Mouse (Mus musculus) myocyte (in vitro differentiated cells): Measurements from ENCODE around the gene Palm. TPM values are rescaled to one million over a fixed set of nuclear protein-coding genes. Genes with fewer than 3 reads are reported as not detected.

ENCODE experiments used
- H3K27me3 ChIP-seq: one replicate; pipeline ENCODE4 v1.6.1; 2011; ENCODE audit not compliant: control insufficient read depth, insufficient read depth, insufficient read length
- H3K36me3 ChIP-seq: one replicate; pipeline ENCODE4 v1.6.1; 2011; ENCODE audit not compliant: control insufficient read depth, insufficient read depth
- H3K4me2 ChIP-seq: one replicate; pipeline ENCODE4 v1.6.1; 2011; ENCODE audit warnings: low read depth, control low read depth
- H3K4me3 ChIP-seq: one replicate; pipeline ENCODE4 v1.5.1; 2011; ENCODE audit warnings: mild to moderate bottlenecking, control low read depth, moderate library complexity
- H3K79me2 ChIP-seq: one replicate; pipeline ENCODE4 v1.6.1; 2011; ENCODE audit not compliant: control insufficient read depth, insufficient read depth
- H3ac ChIP-seq: one replicate; pipeline ENCODE4 v1.6.1; 2011; ENCODE audit not compliant: control insufficient read depth, insufficient read length
- CEBPB ChIP-seq: IDR thresholded peaks from 2 replicates; pipeline ENCODE4 v1.6.1; 2011; ENCODE audit warnings: mild to moderate bottlenecking, moderate library complexity; ENCODE audit not compliant: poor library complexity, insufficient read depth, severe bottlenecking
- E2F4 ChIP-seq: IDR thresholded peaks from one replicate; pipeline ENCODE4 v1.6.1; 2011; ENCODE audit warnings: mild to moderate bottlenecking, control low read depth, moderate library complexity; ENCODE audit not compliant: insufficient read depth
- MAX ChIP-seq: IDR thresholded peaks from one replicate; pipeline ENCODE4 v1.6.1; 2011; ENCODE audit warnings: low read depth, mild to moderate bottlenecking, control low read depth
- MYOD1 ChIP-seq, 3 experiments: IDR thresholded peaks; one replicate each; pipeline ENCODE4 v1.6.1; 2011; ENCODE audit warnings: control low read depth in 2 of 3, low read depth in 2 of 3, mild to moderate bottlenecking in 2 of 3, moderate library complexity in 1 of 3; ENCODE audit not compliant: insufficient read length in 2 of 3, control insufficient read depth in 1 of 3
- MYOG ChIP-seq, 3 experiments: IDR thresholded peaks; one replicate each; pipeline ENCODE4 v1.6.1; 2011; ENCODE audit warnings: control low read depth in 2 of 3, low read depth in 2 of 3, mild to moderate bottlenecking in 2 of 3; ENCODE audit not compliant: insufficient read length in 2 of 3, control insufficient read depth in 1 of 3, insufficient read depth in 1 of 3
- POLR2A ChIP-seq: IDR thresholded peaks from one replicate; pipeline ENCODE4 v1.6.1; 2011; ENCODE audit warnings: low read depth, mild to moderate bottlenecking, control low read depth, moderate library complexity; ENCODE audit not compliant: insufficient read length
- POLR2AphosphoS2 ChIP-seq: IDR thresholded peaks from one replicate; pipeline ENCODE4 v1.6.1; 2011; ENCODE audit warnings: low read depth, control low read depth; ENCODE audit not compliant: insufficient read length
- REST ChIP-seq: IDR thresholded peaks from one replicate; pipeline ENCODE4 v1.6.1; 2011; ENCODE audit warnings: mild to moderate bottlenecking, control low read depth, moderate library complexity; ENCODE audit not compliant: insufficient read depth, insufficient read length
- SRF ChIP-seq: IDR thresholded peaks from one replicate; pipeline ENCODE4 v1.6.1; 2011; ENCODE audit warnings: low read depth; ENCODE audit not compliant: control insufficient read depth, insufficient read length
- TCF12 ChIP-seq: IDR thresholded peaks from one replicate; pipeline ENCODE4 v1.6.1; 2011; ENCODE audit warnings: mild to moderate bottlenecking, control low read depth; ENCODE audit not compliant: poor library complexity, insufficient read depth, severe bottlenecking
- TCF3 ChIP-seq: IDR thresholded peaks from one replicate; pipeline ENCODE4 v1.6.1; 2011; ENCODE audit warnings: low read depth, control low read depth; ENCODE audit not compliant: insufficient read length
- USF1 ChIP-seq: IDR thresholded peaks from one replicate; pipeline ENCODE4 v1.6.1; 2011; ENCODE audit warnings: low read depth, mild to moderate bottlenecking, control low read depth, moderate library complexity
- polyA plus RNA-seq: library from polyadenylated mRNA; unstranded; fragments of >200 nt; fragmentation: generic; extraction: Trizol; gene quantifications from one replicate; pipeline ENCODE4 v1.2.1, GENCODE M21; 2012; ENCODE audit warnings: missing spikeins

Gene Palm
- polyA plus RNA-seq, 1 experiment, result 70.0 TPM

DNA sequence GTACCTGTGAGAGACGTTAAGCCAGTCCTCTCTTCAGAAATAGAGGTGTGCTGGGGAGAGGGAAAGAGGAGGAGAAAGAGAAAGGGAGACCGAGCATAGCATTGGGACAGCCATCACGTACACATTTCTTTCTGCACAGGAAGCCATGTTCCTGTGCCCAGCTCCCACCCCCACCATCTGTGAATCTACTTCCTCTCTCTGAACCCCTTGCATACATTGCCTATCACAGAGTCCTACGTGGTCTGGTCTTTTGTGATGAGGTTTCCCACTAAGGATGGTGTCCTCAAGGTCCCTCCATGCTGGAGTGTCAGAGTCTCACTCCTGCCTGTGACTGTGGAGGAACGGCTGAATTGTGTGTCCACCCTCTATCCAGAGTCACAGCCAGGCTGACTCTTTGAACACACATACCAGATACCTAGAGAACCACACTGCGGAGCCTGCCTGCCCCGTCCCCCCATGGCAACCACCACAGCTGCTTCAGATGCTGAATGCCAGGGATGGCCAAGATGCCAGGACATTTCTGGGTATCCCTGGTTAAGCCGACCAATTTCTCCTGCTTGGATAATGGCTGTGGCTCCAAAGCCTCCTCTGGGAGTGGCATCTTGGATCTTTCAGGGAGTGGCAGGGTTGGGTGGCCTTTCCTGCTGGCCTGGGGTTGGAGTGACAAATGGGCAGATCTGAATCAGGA lies 56.7 kb downstream of the Palm start:
- H3K79me2 ChIP-seq, result peaks cover under 1% of the 10 kb centered on the region
- H3K36me3 ChIP-seq, result no peaks in the 10 kb centered on the region
- no peak for TF ChIP-seq E2F4
- no peak for TF ChIP-seq SRF
- TF ChIP-seq TCF3, result peak; percentile 53
- no peak for TF ChIP-seq MAX
- TF ChIP-seq POLR2AphosphoS2, result no peak
- peak; percentile 28 for TF ChIP-seq POLR2A
- TF ChIP-seq USF1, result no peak
- no peak for TF ChIP-seq CEBPB
- no peak for TF ChIP-seq REST
- peak; percentile 77 to 98 (median 82) for TF ChIP-seq MYOG (IDR thresholded peaks at IDR 0.05; ENCODE audit: control insufficient read depth in 1 of 3, insufficient read depth in 1 of 3, insufficient read length in 2 of 3, low read depth in 2 of 3)
- peak; percentile 66 for TF ChIP-seq TCF12
- peak in 2 of 3 experiments; percentile 47 to 77 for TF ChIP-seq MYOD1 (IDR thresholded peaks at IDR 0.05; ENCODE audit: control insufficient read depth in 1 of 3, insufficient read length in 2 of 3, low read depth in 2 of 3)
- H3K27me3 ChIP-seq, result no peaks in the 10 kb centered on the region
- peak overlapping the region; percentile 43 for H3K4me2 ChIP-seq
- H3ac ChIP-seq, result no peak overlapping the region
- no peak overlapping the region for H3K4me3 ChIP-seq

DNA sequence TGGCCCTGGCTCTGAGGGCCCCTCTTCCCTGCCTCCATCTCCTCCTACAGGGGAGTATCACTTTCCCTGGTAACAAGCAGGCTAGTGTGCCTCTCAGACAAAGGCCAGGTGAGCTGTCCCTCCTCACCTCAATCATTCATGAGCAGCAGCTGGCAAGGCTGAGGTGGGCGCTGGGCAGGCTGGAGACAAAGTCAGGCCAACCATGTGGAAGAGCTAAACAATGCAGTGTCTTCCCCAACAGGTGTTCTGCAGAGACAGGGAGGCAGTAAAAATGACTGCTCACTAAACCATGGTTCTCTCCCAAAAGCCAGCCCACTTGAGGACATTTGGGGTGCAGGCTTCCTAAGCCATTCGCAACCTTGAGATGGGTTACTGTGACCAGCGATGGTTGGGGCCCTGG lies 58.3 kb downstream of the Palm start:
- no peak overlapping the region for H3K4me3 ChIP-seq
- H3K36me3 ChIP-seq, result peaks cover 5% of the 10 kb centered on the region
- H3ac ChIP-seq, result no peak overlapping the region
- peaks cover 16% of the 10 kb centered on the region for H3K79me2 ChIP-seq
- no peaks in the 10 kb centered on the region for H3K27me3 ChIP-seq
- peak overlapping the region; percentile 100 for H3K4me2 ChIP-seq
- TF ChIP-seq TCF12 (no peak), USF1 (no peak), POLR2AphosphoS2 (no peak), TCF3 (no peak), CEBPB (no peak), REST (no peak), MYOG (IDR thresholded peaks at IDR 0.05; ENCODE audit: control insufficient read depth in 1 of 3, insufficient read depth in 1 of 3, insufficient read length in 2 of 3, low read depth in 2 of 3) (peak in 1 of 3 experiments; percentile 60), SRF (no peak), MYOD1 (IDR thresholded peaks at IDR 0.05; ENCODE audit: control insufficient read depth in 1 of 3, insufficient read length in 2 of 3, low read depth in 2 of 3) (peak in 2 of 3 experiments; percentile 45 to 66)

DNA sequence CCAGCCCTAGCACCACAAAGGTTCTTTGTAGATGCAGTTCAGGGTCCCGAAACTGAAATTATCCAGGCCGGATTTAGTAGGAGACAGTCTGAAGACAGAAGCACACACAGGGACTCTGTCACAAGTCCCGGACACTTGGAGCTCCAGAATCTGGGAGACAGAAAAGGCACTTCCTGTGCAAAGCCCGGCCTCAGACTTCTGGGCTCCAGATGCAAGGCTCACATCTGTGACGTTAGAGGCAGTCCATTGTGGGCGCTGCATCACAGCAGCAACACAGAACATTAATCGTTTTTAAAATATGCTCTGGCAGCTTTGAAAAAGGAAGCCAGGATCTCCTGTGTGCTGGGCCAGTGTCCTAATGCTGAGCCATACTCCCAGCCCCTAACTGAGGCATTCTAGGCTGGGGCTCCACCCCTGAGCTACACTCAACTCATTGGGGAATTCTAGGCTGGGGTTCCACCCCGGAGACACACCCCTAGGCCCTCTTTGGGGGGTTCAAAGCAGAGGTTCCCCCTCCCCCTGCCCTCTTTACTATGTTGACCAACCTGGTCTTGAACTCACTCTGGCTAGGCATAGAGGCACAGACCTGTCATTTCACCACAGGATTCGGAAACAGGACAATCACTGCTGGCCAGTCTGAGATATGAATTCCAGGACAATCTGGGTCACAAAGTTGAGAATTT lies 58.9 kb downstream of the Palm start:
- Histone ChIP-seq H3ac (no peak overlapping the region), H3K4me3 (peak overlapping the region; percentile 98), H3K36me3 (peaks cover 7% of the 10 kb centered on the region), H3K4me2 (peak overlapping the region; percentile 100), H3K79me2 (peaks cover 22% of the 10 kb centered on the region), H3K27me3 (no peaks in the 10 kb centered on the region)
- TF ChIP-seq E2F4, result no peak
- no peak for TF ChIP-seq MYOD1 (IDR thresholded peaks at IDR 0.05; ENCODE audit: control insufficient read depth in 1 of 3, insufficient read length in 2 of 3, low read depth in 2 of 3)

DNA sequence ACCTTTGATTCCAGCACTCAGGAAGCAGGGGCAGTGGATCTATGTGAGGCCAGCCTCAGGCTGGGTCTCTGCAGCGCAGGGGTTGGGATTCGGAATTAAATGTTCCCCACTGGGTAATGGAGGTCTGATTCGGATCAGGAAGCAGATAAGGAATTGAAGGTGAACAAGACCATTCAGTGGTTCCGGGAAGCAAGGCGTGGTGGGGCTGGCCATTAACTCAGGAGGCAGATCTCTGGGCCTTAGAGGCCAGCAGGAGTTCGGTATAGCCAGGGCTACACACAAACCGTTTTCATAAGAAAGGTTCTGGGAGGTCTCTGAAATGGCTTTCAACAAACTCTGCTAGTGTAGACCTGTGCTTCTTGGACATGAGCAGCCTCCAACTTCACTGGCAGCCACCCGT lies 59.5 kb downstream of the Palm start:
- H3K4me2 ChIP-seq, result peak overlapping the region; percentile 100
- peak overlapping the region; percentile 98 for H3K4me3 ChIP-seq
- no peak for TF ChIP-seq MYOG (IDR thresholded peaks at IDR 0.05; ENCODE audit: control insufficient read depth in 1 of 3, insufficient read depth in 1 of 3, insufficient read length in 2 of 3, low read depth in 2 of 3)
- TF ChIP-seq SRF, result no peak
- no peak for TF ChIP-seq CEBPB
- no peak for TF ChIP-seq USF1
- no peak for TF ChIP-seq MAX
- no peak for TF ChIP-seq TCF12
- TF ChIP-seq MYOD1 (IDR thresholded peaks at IDR 0.05; ENCODE audit: control insufficient read depth in 1 of 3, insufficient read length in 2 of 3, low read depth in 2 of 3), result no peak
- no peak for TF ChIP-seq POLR2AphosphoS2
- no peak for TF ChIP-seq POLR2A
- no peak for TF ChIP-seq E2F4
- no peak for TF ChIP-seq REST
- TF ChIP-seq TCF3, result no peak
- peaks cover 28% of the 10 kb centered on the region for H3K79me2 ChIP-seq
- peak overlapping the region; percentile 83 for H3ac ChIP-seq
- no peaks in the 10 kb centered on the region for H3K27me3 ChIP-seq
- H3K36me3 ChIP-seq, result peaks cover 7% of the 10 kb centered on the region
